Mouse (Mus musculus): ENCODE data around the gene Rpl22. TPM values are rescaled to one million over a fixed set of nuclear protein-coding genes. Genes with fewer than 3 reads are reported as not detected.

Gene Rpl22
- polyA plus RNA-seq, 1 experiment from 2014 or later = 596 TPM

DNA sequence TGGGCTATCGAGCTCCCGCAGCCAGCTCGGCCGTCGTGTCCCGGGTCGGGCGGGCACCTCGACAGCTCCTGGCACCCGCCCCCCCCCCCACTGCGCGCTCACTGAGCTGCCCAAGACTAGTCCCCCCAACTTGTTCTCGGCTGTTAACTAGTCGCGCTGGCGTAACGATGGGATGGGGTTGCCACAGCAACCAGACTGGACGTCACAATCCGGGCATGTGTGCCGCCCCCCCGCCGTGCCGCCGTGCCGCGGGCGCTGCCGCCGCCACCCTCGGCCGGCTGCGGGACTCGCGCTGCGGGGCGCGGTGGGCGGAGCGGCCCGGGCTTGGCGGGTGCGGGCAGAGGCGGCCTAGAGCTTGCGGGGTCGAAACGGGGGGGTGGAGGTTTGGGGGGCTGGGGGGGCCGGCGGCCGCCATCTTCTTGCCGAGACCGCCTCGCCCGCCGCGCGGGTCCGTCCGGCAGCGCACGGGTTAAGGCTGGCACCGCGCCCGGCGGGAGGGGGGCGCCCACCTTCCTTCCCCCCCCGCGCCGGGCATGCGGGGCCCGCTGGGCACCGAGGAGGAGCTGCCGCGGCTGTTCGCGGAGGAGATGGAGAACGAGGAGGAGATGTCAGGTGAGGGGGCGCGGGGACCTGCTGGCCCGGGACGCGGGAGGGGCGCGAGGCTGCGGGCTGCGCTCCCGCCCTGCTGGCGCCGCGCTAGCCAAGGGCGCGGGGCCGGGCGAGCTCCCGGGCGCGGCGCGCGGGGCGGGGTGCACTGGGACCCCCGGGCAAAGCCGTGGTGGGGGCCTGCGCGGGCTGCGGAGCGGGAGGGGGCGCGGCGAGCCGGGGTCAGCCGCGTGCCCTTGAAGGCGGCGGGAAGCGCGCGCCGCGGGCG lies 13.1 kb downstream of the Rpl22 start, which contains the start of gene Chd5:
Gene Chd5 (plus strand): TSS at position 233 of the 874 bp plus-strand sequence.
- no peaks in the 10 kb centered on the region for H3K9me3 ChIP-seq (ENCODE audit: control insufficient read depth, low read length)
- peaks cover 14% of the 10 kb centered on the region for H3K36me3 ChIP-seq (ENCODE audit: control insufficient read depth, insufficient read depth, low read length)
- 3% methylated on average over 78 of the region's 120 CpGs for WGBS
- peak within 1 kb of the TSS; percentile 52 for H3K4me3 ChIP-seq (ENCODE audit: low read depth, low read length)
- no peak for DNase-seq (ENCODE audit: low spot score)
- no peak within 1 kb of the TSS for H3K27ac ChIP-seq (ENCODE audit: low read depth, low read length)
- no peak within 1 kb of the TSS for H3K9ac ChIP-seq (ENCODE audit: low read depth, low read length)
- no peak for ATAC-seq (replicated peaks; ENCODE audit: low FRiP score)
- H3K4me2 ChIP-seq = peak within 1 kb of the TSS; percentile 78
- peaks cover 7% of the 10 kb centered on the region; the same call in 1 of the 2 replicates for H3K4me1 ChIP-seq (replicated peaks; ENCODE audit: control insufficient read depth, insufficient read depth, low read length)
- peaks cover 48% of the 10 kb centered on the region for H3K27me3 ChIP-seq (replicated peaks; ENCODE audit: control insufficient read depth, insufficient read depth, low read length)

DNA sequence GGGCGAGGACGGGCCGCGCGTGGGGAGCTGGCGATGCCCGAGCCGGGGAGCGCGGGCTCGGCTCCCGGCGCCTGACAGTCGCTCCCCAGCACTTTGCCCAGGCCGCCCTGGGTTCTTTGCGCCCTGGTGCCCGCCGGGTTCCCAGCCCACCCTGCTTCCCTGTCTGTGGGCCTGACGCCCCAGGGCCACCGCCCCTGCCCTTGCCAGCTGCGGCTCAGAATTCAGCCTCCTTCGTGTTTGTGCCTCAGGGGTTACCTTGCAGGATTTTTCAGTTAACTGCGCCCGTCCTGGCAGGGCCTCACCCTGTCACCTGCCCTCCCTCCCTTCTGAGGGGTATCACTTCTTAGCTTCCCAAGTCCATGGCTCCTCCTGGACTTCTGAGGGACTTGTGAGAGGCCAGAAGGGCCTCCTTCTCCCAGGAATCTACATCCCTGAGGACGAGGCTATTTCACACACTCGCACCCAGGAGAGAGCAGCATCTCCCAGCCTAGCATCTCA lies 13.8 kb downstream of the Rpl22 start:
- Histone ChIP-seq H3K9ac (ENCODE audit: low read depth, low read length) (no peak overlapping the region), H3K36me3 (ENCODE audit: control insufficient read depth, insufficient read depth, low read length) (peaks cover 8% of the 10 kb centered on the region), H3K27ac (ENCODE audit: low read depth, low read length) (no peak overlapping the region), H3K4me2 (peak overlapping the region; percentile 78), H3K4me3 (ENCODE audit: low read depth, low read length) (peak overlapping the region; percentile 52), H3K27me3 (replicated peaks; ENCODE audit: control insufficient read depth, insufficient read depth, low read length) (peaks cover 48% of the 10 kb centered on the region), H3K9me3 (ENCODE audit: control insufficient read depth, low read length) (no peaks in the 10 kb centered on the region), H3K4me1 (replicated peaks; ENCODE audit: control insufficient read depth, insufficient read depth, low read length) (peaks cover 7% of the 10 kb centered on the region)
- WGBS = 5% methylated on average over 25 of the region's 26 CpGs
- DNase-seq (ENCODE audit: low spot score) = no peak
- ATAC-seq (replicated peaks; ENCODE audit: low FRiP score) = no peak

GRCm38 (mm10) chr4:152340584-152341284 lies 15.2 kb downstream of the Rpl22 start:
- Histone ChIP-seq H3K9ac (ENCODE audit: low read depth, low read length) (no peak overlapping the region), H3K9me3 (ENCODE audit: control insufficient read depth, low read length) (no peaks in the 10 kb centered on the region), H3K4me1 (replicated peaks; ENCODE audit: control insufficient read depth, insufficient read depth, low read length) (peaks cover 20% of the 10 kb centered on the region), H3K4me2 (no peak overlapping the region), H3K27me3 (replicated peaks; ENCODE audit: control insufficient read depth, insufficient read depth, low read length) (peaks cover 48% of the 10 kb centered on the region), H3K36me3 (ENCODE audit: control insufficient read depth, insufficient read depth, low read length) (no peaks in the 10 kb centered on the region), H3K4me3 (ENCODE audit: low read depth, low read length) (no peak overlapping the region), H3K27ac (ENCODE audit: low read depth, low read length) (no peak overlapping the region)
- peak; percentile 30; the same call in 1 of the 2 replicates for ATAC-seq (replicated peaks; ENCODE audit: low FRiP score)
- no peak for DNase-seq (ENCODE audit: low spot score)
- 34% methylated on average over 15 of the region's 15 CpGs for WGBS

GRCm38 (mm10) chr4:152343296-152343695 lies 17.8 kb downstream of the Rpl22 start:
- Histone ChIP-seq H3K4me2 (no peak overlapping the region), H3K36me3 (ENCODE audit: control insufficient read depth, insufficient read depth, low read length) (no peaks in the 10 kb centered on the region), H3K9ac (ENCODE audit: low read depth, low read length) (no peak overlapping the region), H3K9me3 (ENCODE audit: control insufficient read depth, low read length) (no peaks in the 10 kb centered on the region), H3K4me1 (replicated peaks; ENCODE audit: control insufficient read depth, insufficient read depth, low read length) (peaks cover 20% of the 10 kb centered on the region), H3K27ac (ENCODE audit: low read depth, low read length) (no peak overlapping the region), H3K27me3 (replicated peaks; ENCODE audit: control insufficient read depth, insufficient read depth, low read length) (peaks cover 34% of the 10 kb centered on the region), H3K4me3 (ENCODE audit: low read depth, low read length) (no peak overlapping the region)
- no peak for DNase-seq (ENCODE audit: low spot score)
- WGBS = 6% methylated on average over 5 of the region's 5 CpGs
- no peak for ATAC-seq (replicated peaks; ENCODE audit: low FRiP score)

DNA sequence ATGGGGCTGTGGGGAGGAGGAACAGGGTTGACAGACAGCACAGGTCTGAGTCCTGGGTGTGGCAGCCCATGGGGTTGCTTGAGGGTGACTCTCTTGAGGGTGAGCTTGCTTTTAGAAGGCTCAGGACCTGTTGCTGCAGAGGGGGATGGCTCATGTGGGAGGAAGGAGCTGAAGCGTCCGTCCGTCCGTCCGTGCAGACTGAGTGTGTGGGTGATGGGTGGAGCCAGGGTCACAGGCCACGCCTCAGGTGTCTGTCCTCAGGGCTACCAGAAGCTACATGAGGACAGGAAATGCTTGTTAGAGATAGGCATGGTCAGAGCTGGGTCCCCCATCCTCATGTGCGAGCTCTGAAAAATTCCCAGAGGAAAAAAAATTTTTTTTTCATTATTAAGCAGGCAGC lies 19.1 kb downstream of the Rpl22 start:
- no peak for DNase-seq (ENCODE audit: low spot score)
- WGBS = 38% methylated on average over 7 of the region's 7 CpGs
- peaks cover 33% of the 10 kb centered on the region for H3K27me3 ChIP-seq (replicated peaks; ENCODE audit: control insufficient read depth, insufficient read depth, low read length)

GRCm38 (mm10) chr4:152345120-152345889 lies 19.8 kb downstream of the Rpl22 start:
- ATAC-seq (replicated peaks; ENCODE audit: low FRiP score) = peak; percentile 60
- no peak overlapping the region for H3K4me2 ChIP-seq
- no peak overlapping the region for H3K4me3 ChIP-seq (ENCODE audit: low read depth, low read length)
- H3K36me3 ChIP-seq (ENCODE audit: control insufficient read depth, insufficient read depth, low read length) = no peaks in the 10 kb centered on the region
- H3K27me3 ChIP-seq (replicated peaks; ENCODE audit: control insufficient read depth, insufficient read depth, low read length) = peaks cover 33% of the 10 kb centered on the region
- WGBS = 43% methylated on average over 7 of the region's 7 CpGs
- H3K4me1 ChIP-seq (replicated peaks; ENCODE audit: control insufficient read depth, insufficient read depth, low read length) = peaks cover 17% of the 10 kb centered on the region
- no peaks in the 10 kb centered on the region for H3K9me3 ChIP-seq (ENCODE audit: control insufficient read depth, low read length)
- no peak overlapping the region for H3K27ac ChIP-seq (ENCODE audit: low read depth, low read length)
- DNase-seq (ENCODE audit: low spot score) = no peak
- no peak overlapping the region for H3K9ac ChIP-seq (ENCODE audit: low read depth, low read length)

More for the DNA sequence above, 19.1 kb downstream of the Rpl22 start:
- H3K36me3 ChIP-seq (ENCODE audit: control insufficient read depth, insufficient read depth, low read length) = no peaks in the 10 kb centered on the region
- no peak for ATAC-seq (replicated peaks; ENCODE audit: low FRiP score)
- no peaks in the 10 kb centered on the region for H3K9me3 ChIP-seq (ENCODE audit: control insufficient read depth, low read length)
- H3K4me1 ChIP-seq (replicated peaks; ENCODE audit: control insufficient read depth, insufficient read depth, low read length) = peaks cover 17% of the 10 kb centered on the region
- H3K27ac ChIP-seq (ENCODE audit: low read depth, low read length) = no peak overlapping the region
- H3K4me3 ChIP-seq (ENCODE audit: low read depth, low read length) = no peak overlapping the region
- H3K4me2 ChIP-seq = no peak overlapping the region
- H3K9ac ChIP-seq (ENCODE audit: low read depth, low read length) = no peak overlapping the region

DNA sequence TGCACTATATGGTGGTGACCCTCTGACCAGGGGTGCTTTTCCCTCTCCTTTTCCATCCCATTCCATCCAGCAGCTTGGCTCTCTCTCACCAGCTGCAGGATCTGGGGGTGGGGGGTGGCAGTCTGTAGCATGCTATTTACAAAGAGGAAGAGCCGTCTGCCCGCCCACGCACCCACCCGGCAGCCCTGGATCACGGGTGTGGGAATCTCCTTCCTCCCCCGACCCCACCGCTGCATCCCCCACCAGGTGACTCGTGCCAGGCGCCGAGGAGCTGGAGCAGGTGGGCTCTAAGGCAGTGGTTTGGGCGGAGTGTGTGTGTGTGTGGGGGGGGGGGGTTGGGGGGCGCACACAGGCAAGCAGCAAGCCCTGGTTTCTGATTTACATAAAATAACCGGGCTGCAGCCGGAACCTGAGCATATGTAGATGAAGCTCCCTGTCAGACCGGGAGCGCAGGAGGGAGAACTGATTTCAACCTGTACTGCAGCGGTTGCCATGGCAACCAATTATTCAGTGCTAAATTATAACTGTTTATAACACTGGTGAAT lies 24.4 kb downstream of the Rpl22 start:
- Histone ChIP-seq H3K9me3 (ENCODE audit: control insufficient read depth, low read length) (no peaks in the 10 kb centered on the region), H3K27ac (ENCODE audit: low read depth, low read length) (no peak overlapping the region), H3K4me1 (replicated peaks; ENCODE audit: control insufficient read depth, insufficient read depth, low read length) (peaks cover 8% of the 10 kb centered on the region), H3K27me3 (replicated peaks; ENCODE audit: control insufficient read depth, insufficient read depth, low read length) (peaks cover 38% of the 10 kb centered on the region), H3K4me2 (no peak overlapping the region), H3K4me3 (ENCODE audit: low read depth, low read length) (no peak overlapping the region), H3K9ac (ENCODE audit: low read depth, low read length) (no peak overlapping the region), H3K36me3 (ENCODE audit: control insufficient read depth, insufficient read depth, low read length) (no peaks in the 10 kb centered on the region)
- DNase-seq (ENCODE audit: low spot score) = no peak
- no peak for ATAC-seq (replicated peaks; ENCODE audit: low FRiP score)
- 9% methylated on average over 17 of the region's 17 CpGs for WGBS
